Mouse (Mus musculus): ENCODE results near the gene Clcn6. TPM values are rescaled to one million over a fixed set of nuclear protein-coding genes. Genes with fewer than 3 reads are reported as not detected.

Clcn6 gene
- total RNA-seq (2021), result 1 to 10 TPM; 3.5 to 4.7 TPM
- long read RNA-seq, experiment 1, partial matches to known transcripts, result 0 of 10 reads
- long read RNA-seq, experiment 1, other reads (novel, unspliced or antisense), result 10 of 10 reads
- long read RNA-seq, experiment 2, partial matches to known transcripts, result 0 of 9 reads
- long read RNA-seq, experiment 2, other reads (novel, unspliced or antisense), result 9 of 9 reads

- peak; percentile 99 for DNase-seq
Measured at GRCm38 (mm10) chr4:148038600-148039253, at the start of gene Clcn6, which contains the start of gene Mthfr. Gene Clcn6, minus strand, starts transcription at chr4:148038821. Gene Mthfr, plus strand, starts transcription at chr4:148039077.

DNA sequence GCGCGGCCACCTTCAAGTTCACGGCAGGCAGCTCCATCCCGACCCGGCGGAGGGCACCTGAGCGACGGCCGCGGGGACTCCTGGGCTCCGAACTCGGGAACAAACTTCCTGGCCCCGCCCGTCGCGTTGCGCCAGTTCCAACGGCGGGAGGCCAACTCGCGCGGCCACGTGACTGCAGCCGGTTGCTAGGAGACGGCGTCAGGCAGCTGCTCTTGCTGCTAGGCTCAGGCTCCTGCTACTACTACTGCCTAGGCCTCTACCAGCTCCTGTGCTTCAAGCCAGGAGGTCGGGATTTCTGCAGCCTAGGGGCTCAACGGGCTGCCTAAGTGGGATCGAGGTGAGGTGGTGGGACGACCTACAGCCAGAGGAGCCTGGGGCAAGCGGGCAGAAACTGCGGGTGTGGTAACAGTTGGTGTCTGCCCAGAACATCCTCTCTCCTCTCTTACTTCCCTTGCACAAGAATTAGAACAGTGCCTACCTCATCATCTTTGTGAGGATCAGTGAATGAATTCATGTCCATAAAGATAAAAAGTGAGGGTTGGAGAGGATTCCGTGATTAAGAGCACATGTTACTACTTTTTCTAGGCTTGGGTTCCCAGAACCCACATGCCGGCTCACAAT lies 49.4 kb upstream of the Clcn6 start, which contains the start of gene Agtrap:
Gene Agtrap (minus strand): TSS at position 125 of the 621 bp plus-strand sequence.
- peak; percentile 94 for DNase-seq

- peak; percentile 48 for DNase-seq
Measured at GRCm38 (mm10) chr4:148087091-148087906, 48.7 kb upstream of the Clcn6 start.

DNA sequence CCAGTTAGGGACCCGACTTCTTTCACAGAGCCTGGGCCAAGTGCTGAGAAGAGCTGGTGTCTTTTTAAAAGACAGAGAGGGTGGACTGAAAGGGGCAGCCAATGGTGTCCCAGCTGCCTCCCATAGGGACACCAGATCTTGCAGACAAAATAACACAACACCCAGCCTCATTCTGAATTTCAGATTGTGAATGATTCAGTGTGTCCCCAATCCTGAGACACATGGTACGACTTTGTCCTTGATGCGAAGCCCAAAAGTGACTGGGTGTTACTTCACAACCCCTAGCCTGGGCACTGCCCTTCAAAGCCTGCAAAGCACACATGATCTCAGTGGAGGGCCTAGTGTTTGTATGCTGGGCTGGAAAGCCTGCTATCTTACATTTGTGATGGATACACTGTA lies 47.3 kb upstream of the Clcn6 start:
- no peak for DNase-seq

DNA sequence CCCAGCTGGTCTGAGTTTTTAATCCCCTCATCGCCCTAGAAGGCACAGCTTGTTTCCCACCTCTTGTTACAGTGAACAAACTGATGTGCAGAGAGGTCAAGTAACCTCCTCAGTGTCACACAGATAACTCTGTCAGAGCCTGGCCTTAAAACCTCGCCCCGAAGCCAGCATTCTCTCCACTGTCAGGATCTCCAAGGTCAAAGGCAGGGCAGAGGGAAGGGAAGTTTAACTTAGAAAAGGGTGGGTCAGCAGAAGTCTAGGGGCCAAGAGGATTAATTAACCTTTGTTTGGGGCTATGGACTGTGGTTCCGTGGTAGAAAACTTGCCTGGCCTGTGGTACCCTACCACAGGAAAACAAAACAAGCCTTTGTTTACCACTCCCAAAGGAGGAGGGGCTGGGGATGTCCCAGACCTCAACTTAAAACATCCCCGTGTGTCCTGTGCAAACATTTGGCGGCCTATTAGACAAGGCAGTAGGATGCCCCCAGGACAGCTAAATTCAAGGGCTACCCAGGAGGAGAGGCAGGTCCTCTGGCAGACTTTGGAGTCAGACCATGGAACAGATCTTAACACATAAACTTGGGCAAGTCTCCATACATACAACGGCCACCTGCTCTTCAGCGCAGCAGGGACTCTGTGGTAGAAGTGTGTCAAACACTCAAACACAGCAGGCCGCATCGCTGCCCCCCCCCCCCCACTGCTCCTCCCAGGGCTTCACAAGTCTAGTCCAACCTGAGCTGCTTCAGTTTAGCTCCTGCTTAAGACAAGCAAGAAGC lies 46.7 kb upstream of the Clcn6 start:
- DNase-seq, result no peak

GRCm38 (mm10) chr4:148084261-148084714 lies 45.7 kb upstream of the Clcn6 start:
- peak; percentile 64 for DNase-seq

DNA sequence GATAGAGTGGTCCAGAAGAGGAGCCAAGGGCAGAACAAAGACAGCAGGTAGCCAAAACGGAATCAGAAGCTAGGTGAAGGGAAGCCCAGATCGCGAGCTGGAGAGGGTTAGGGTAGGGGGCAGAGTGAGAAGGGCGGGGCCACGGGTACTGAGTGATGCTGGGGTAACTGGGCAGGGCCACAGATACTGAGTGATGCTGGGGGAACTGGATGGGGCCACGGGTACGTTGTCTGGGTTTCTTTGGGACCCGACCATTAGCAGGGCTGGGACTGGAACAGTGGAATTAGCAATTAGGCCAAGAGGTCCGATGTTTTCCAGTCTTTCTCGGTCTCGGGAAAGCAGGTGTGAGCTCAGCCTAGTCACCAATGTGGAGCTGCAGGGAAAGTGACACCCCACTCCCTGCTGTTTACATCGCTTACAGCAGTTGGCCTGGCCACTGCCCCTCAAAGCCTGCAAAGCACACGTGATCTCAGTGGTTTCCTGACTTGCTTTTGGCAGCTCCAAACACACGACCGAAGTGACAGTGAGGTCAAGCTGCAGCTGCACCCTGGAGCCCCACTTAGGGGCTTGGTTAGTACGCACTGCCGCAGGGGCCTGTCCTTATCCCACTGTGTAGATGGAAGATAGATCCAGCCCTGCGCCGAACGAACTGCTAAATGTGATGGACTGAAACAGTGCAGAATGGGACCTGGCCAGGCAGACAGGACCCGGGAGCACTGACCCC lies 44.7 kb upstream of the Clcn6 start:
- peak; percentile 54 for DNase-seq

- DNase-seq, result no peak
Measured at GRCm38 (mm10) chr4:148082257-148083044, 43.8 kb upstream of the Clcn6 start.

- DNase-seq, result no peak
Measured at GRCm38 (mm10) chr4:148081201-148081600, 42.6 kb upstream of the Clcn6 start.

DNA sequence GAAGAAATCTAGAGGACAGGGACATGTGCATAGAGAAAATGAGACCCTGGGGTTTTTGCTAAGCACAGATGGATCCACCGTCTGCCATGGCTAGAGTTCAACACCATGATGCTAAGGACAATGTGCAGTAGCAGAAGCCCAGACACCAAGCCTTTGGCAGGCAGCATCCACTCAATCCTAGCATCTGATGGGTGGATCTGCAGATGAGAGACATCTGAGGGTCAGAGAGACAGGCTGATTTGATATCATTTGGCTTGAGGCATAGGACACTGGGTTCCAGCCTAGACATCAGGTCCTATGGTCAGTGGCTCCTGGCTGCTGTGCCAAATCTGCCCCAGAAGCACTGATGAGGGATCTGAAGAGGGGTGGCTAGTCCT lies 42.0 kb upstream of the Clcn6 start:
- DNase-seq, result no peak

DNA sequence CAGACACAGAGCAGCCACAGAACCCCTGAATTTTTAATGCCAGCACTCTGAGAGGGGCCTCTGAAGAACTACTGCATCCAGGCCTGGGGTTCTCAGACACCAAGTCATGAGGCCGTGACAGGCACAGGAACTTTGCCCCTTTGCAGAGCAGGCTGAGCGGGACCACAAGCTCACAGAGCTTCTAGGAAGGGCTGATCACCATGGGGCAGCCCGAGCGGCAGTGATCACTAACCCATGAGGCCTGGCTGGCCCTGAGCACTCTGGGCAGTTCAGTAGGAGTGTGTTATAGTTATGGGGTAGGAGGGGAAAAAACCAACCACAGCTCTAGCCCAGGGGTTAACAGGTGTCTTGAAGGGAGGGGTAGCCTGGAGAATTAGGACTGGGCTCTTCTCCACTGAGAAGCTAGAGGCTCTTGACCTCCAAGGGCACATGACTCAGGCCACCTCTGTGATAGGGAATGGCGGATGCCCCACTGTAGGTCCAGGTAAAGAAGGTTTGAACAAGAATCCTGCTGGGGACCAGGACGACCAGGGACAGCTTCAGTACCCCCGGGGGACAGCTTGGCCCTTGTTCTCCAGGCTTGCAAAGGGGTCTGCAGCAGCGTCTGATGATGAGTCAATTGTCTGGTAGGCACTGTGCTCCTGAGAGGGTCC lies 41.4 kb upstream of the Clcn6 start:
- no peak for DNase-seq

GRCm38 (mm10) chr4:148079212-148079611 lies 40.6 kb upstream of the Clcn6 start:
- DNase-seq, result no peak

- no peak for DNase-seq
Measured at GRCm38 (mm10) chr4:148075881-148076280, 37.3 kb upstream of the Clcn6 start.

GRCm38 (mm10) chr4:148075259-148075658 lies 36.6 kb upstream of the Clcn6 start:
- peak; percentile 65 for DNase-seq

DNA sequence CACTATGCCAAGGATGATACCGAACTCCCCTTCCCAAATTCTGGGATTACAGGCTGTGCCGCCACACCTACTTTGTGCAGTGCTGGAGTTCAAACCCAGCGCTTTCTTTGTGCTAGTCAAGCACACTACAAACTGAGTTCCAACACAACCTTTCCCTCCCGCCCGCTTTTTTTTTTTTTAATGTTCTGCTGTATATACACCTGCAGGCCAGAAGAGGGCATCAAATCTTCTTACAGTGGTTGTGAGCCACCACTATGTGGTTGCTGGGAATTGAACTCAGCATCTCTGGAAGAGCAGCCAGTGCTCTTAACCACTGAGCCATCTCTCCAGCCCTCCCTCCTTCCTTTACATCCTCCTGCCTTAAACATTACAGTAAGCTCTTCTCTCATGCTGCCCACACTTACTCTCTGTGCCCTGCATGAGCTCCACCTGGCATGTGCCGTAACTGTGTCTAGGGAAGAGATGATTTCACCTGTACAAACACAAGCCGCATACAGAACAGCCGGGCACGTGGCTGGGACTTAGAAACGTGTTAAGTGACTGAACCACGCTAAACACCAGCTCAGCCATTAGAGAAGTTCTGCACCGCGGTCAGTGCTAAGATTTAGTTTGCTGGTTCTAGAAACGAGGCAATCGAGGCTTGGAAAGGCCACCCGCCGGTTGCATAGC lies 36.0 kb upstream of the Clcn6 start:
- no peak for DNase-seq

- DNase-seq, result peak; percentile 75
Measured at GRCm38 (mm10) chr4:148071508-148071907, 32.9 kb upstream of the Clcn6 start.

GRCm38 (mm10) chr4:148069602-148070218 lies 31.1 kb upstream of the Clcn6 start:
- DNase-seq, result no peak

DNA sequence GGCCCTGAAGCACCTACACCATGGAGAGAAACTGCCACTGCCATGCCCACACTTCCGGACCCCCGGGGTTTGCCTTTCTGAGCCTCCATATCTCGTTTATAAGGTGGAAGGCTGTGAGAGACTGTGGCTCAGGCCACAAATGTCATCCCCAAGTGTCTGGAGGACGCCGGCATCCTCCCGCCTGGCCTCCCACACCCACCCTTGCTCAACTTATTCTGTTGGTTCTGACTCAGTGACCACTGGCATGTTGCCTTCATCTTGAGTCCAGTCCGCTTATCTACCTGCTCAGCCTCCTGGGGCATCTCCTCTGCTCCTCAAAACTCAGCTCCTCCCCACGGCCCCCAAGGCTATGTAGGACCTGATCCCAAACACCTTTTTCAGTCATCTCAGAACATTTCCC lies 28.7 kb upstream of the Clcn6 start:
- DNase-seq, result no peak

DNA sequence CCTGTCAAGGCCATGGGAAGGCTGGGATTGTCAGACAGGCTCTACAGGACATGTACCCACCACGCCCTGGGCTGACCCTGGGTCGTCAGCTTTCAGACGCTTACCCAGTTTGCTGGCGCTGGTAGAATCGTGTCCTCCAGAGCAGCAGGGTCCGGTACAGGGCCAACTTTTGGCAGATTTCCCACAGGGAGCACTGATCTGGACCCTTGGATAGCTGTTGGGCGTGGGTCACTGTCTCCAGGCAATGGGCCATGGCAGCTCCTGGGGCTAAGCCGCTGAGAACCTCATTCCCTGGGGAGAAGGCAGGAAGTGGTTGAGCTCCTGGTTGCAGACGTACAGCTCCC lies 27.8 kb upstream of the Clcn6 start:
- DNase-seq, result peak; percentile 59

Measured in gastrocnemius, postnatal 25 days (tissue).